Mouse (Mus musculus) olfactory bulb, adult 2 months (tissue): Measurements from ENCODE around the gene Glud1.

Experiments
- CTCF ChIP-seq: fragments of 200-500 bp; IDR thresholded peaks from 2 replicates; pipeline ENCODE4 v1.5.1; 2012; ENCODE audit warnings: low read depth, mild to moderate bottlenecking, low read length, moderate library complexity; ENCODE audit not compliant: insufficient read depth
- POLR2A ChIP-seq: fragments of 200-500 bp; IDR thresholded peaks from 2 replicates; pipeline ENCODE4 v1.6.1; 2012; ENCODE audit warnings: mild to moderate bottlenecking, low read depth, low read length, moderate library complexity; ENCODE audit not compliant: insufficient read depth

- TF ChIP-seq POLR2A (no peak), CTCF (no peak)
Measured at GRCm38 (mm10) chr14:34351660-34352059, 41.1 kb downstream of the Glud1 start.
